ENCODE assay signal across 12 mouse cellular contexts in genomic region chr15:81277928-81278327, GRCm38 (mm10). TPM values are rescaled to one million over a fixed set of nuclear protein-coding genes. Genes with fewer than 3 reads are reported as not detected.
A peak's percentile ranks its signal among the peaks of the same experiment; 100 is the strongest.
DNase-seq lines count a peak whose midpoint lies in the region; ATAC-seq and TF ChIP-seq lines count a peak whose summit lies in the region.
"Had no signal": no experiment of that assay in that cellular context is flagged by ENCODE, and none has a peak within 500 bp of the region (broad histone marks: within the 10 kb centered on the region; RNA-seq: fewer than 3 reads in every experiment).

No protein-coding gene starts in this region.

- no peak for TF ChIP-seq POLR2A in thymus, adult 2 months (IDR thresholded peaks at IDR 0.05; ENCODE audit: control insufficient read depth, extremely low read depth, insufficient read depth, low read length, poor library complexity)

- peaks cover 21% of the 10 kb centered on the region for H3K4me1 ChIP-seq in hindbrain, embryonic 14.5 days (replicated peaks; ENCODE audit: control insufficient read depth, insufficient read depth, low read length)
- peaks cover 23% of the 10 kb centered on the region for H3K4me1 ChIP-seq in midbrain, embryonic 13.5 days (replicated peaks)
- H3K4me1 ChIP-seq in thymus, adult 2 months (replicated peaks; ENCODE audit: control insufficient read depth, insufficient read depth, low read length): peaks cover 7% of the 10 kb centered on the region
- H3K4me1 ChIP-seq in heart, embryonic 11.5 days (ENCODE audit: control insufficient read depth, insufficient read depth, low read length): no peaks in the 10 kb centered on the region

- H3K27ac ChIP-seq in hindbrain, embryonic 14.5 days: peak overlapping the region; percentile 33
- peak overlapping the region; percentile 56 for H3K27ac ChIP-seq in midbrain, embryonic 13.5 days
- no peak overlapping the region for H3K27ac ChIP-seq in thymus, adult 2 months (ENCODE audit: control insufficient read depth, insufficient read depth, low read length)
- H3K27ac ChIP-seq in heart, embryonic 11.5 days (ENCODE audit: low read depth, low read length): no peak overlapping the region
- H3K27ac ChIP-seq: liver, embryonic 13.5 days had no signal

- H3K36me3 ChIP-seq in hindbrain, embryonic 14.5 days (replicated peaks; ENCODE audit: control insufficient read depth, insufficient read depth): no peaks in the 10 kb centered on the region
- no peaks in the 10 kb centered on the region for H3K36me3 ChIP-seq in midbrain, embryonic 13.5 days
- no peaks in the 10 kb centered on the region for H3K36me3 ChIP-seq in thymus, adult 2 months (ENCODE audit: control insufficient read depth, insufficient read depth, low read length)
- no peaks in the 10 kb centered on the region for H3K36me3 ChIP-seq in heart, embryonic 11.5 days (ENCODE audit: control insufficient read depth, insufficient read depth, low read length)
- H3K36me3 ChIP-seq: liver, embryonic 13.5 days had no signal

- no peak for TF ChIP-seq CTCF in thymus, adult 2 months (IDR thresholded peaks at IDR 0.05; ENCODE audit: borderline replicate concordance, control insufficient read depth, extremely low read depth, insufficient read depth, low read length, poor library complexity)

- no peak overlapping the region for H3K9ac ChIP-seq in hindbrain, embryonic 14.5 days
- 0 out of 2 replicates have a peak overlapping the region, but pooled peaks have one; percentile 19 for H3K9ac ChIP-seq in midbrain, embryonic 13.5 days (replicated peaks)
- no peak overlapping the region for H3K9ac ChIP-seq in heart, embryonic 11.5 days (ENCODE audit: low read depth, low read length)
- H3K9ac ChIP-seq: liver, embryonic 13.5 days had no signal

- no peak overlapping the region for H3K4me2 ChIP-seq in hindbrain, embryonic 14.5 days (replicated peaks)
- H3K4me2 ChIP-seq in midbrain, embryonic 13.5 days (replicated peaks): peak overlapping the region; percentile 2; the same call in 1 of the 2 replicates
- H3K4me2 ChIP-seq in heart, embryonic 11.5 days: no peak overlapping the region
- H3K4me2 ChIP-seq: liver, embryonic 13.5 days had no signal

- DNase-seq in NIH3T3 (ENCODE audit: low read depth): peak; percentile 33
- peak; percentile 43 for DNase-seq in embryo, embryonic 11.5 days (ENCODE audit: low read depth, low spot score)
- DNase-seq in hindbrain, embryonic 14.5 days (ENCODE audit: low spot score): no peak
- DNase-seq in thymus, adult 2 months: no peak
- no peak for DNase-seq in frontal cortex, postnatal 36 days (ENCODE audit: low spot score in 2 of 2)
- no peak for DNase-seq in gastrocnemius, postnatal 36 days
- DNase-seq: cerebellum, postnatal 36 days; liver, embryonic 13.5 days had no signal

- H3K27me3 ChIP-seq in hindbrain, embryonic 14.5 days (ENCODE audit: control insufficient read depth, insufficient read depth, low read length): no peaks in the 10 kb centered on the region
- H3K27me3 ChIP-seq in midbrain, embryonic 13.5 days: no peaks in the 10 kb centered on the region
- H3K27me3 ChIP-seq in thymus, adult 2 months (ENCODE audit: control insufficient read depth, insufficient read depth, low read length): no peaks in the 10 kb centered on the region
- H3K27me3 ChIP-seq in heart, embryonic 11.5 days (ENCODE audit: control insufficient read depth, insufficient read depth, low read length): no peaks in the 10 kb centered on the region
- H3K27me3 ChIP-seq: liver, embryonic 13.5 days had no signal

- intact Hi-C loops in gastrocnemius, postnatal 36 days (cut with DNase I): no loop called here

- ATAC-seq in hindbrain, embryonic 14.5 days (ENCODE audit: low FRiP score): peak; percentile 77; the same call in 1 of the 2 replicates
- ATAC-seq in midbrain, embryonic 13.5 days: peak; percentile 84
- no peak for ATAC-seq in heart, embryonic 11.5 days (replicated peaks; ENCODE audit: insufficient number of reproducible peaks, low FRiP score, low TSS enrichment)

- H3K9me3 ChIP-seq in hindbrain, embryonic 14.5 days (ENCODE audit: control insufficient read depth, low read length): no peaks in the 10 kb centered on the region
- no peaks in the 10 kb centered on the region for H3K9me3 ChIP-seq in midbrain, embryonic 13.5 days
- H3K9me3 ChIP-seq in heart, embryonic 11.5 days (replicated peaks; ENCODE audit: control insufficient read depth, low read length): no peaks in the 10 kb centered on the region
- H3K9me3 ChIP-seq: liver, embryonic 13.5 days had no signal

- H3K4me3 ChIP-seq in hindbrain, embryonic 14.5 days (replicated peaks; ENCODE audit: low read length): no peak overlapping the region
- no peak overlapping the region for H3K4me3 ChIP-seq in midbrain, embryonic 13.5 days (replicated peaks)
- H3K4me3 ChIP-seq in thymus, adult 2 months (ENCODE audit: control insufficient read depth, insufficient read depth, low read length): no peak overlapping the region
- no peak overlapping the region for H3K4me3 ChIP-seq in heart, embryonic 11.5 days (ENCODE audit: low read depth, low read length)
- H3K4me3 ChIP-seq: liver, embryonic 13.5 days; myocyte had no signal

- WGBS in hindbrain, embryonic 14.5 days: 9% methylated on average over 8 of the region's 11 CpGs
- WGBS in midbrain, embryonic 13.5 days: 8% methylated on average over 8 of the region's 11 CpGs
- whole genome bisulfite sequencing in thymus, adult 2 months: 63% methylated on average over 11 of the region's 11 CpGs
- 41% methylated on average over 11 of the region's 11 CpGs for WGBS in heart, embryonic 11.5 days (ENCODE audit: insufficient replicate concordance)

RNA-seq across cellular contexts. Expression of gene Mchr1, which starts 42.6 kb away (rescaled TPM):
- polyA plus RNA-seq in hindbrain, embryonic 14.5 days (2014; fragmentation: Nextera tagmentation; extraction: Ambion mirVana): 3.4 and 5.4 TPM in 2 replicates
- polyA plus RNA-seq in midbrain, embryonic 13.5 days (2015; fragmentation: Nextera tagmentation; extraction: Ambion mirVana): 2.1 and 2.5 TPM in 2 replicates
- 0.18 TPM in 1 of 2 replicates, not detected in the other for polyA plus RNA-seq in thymus, adult 2 months (2012; rRNA removed)
- 0.15 TPM in 1 of 2 replicates, not detected in the other for polyA plus RNA-seq in heart, embryonic 11.5 days (2014; fragmentation: Nextera tagmentation; extraction: Ambion mirVana)
- total RNA-seq in gastrocnemius, postnatal 36 days (2021): 1 to 10 TPM; 1.4 to 2.4 TPM
- polyA plus RNA-seq: spleen, adult 2 months had no signal

Comparison
In these comparisons a context has a peak if more than half of its experiments do, and no peak if none do; other contexts are left out.
1. DNase-seq: peak in NIH3T3 (single experiment) and embryo, embryonic 11.5 days (single experiment); none in hindbrain, embryonic 14.5 days (single experiment), thymus, adult 2 months (single experiment), frontal cortex, postnatal 36 days (0 of 2) and gastrocnemius, postnatal 36 days (0 of 2).
2. H3K27ac ChIP-seq: peak in hindbrain, embryonic 14.5 days (single experiment) and midbrain, embryonic 13.5 days (single experiment); none in thymus, adult 2 months (single experiment) and heart, embryonic 11.5 days (single experiment).